Mouse (Mus musculus) inflammation-experienced regulatory T-cells, adult 16 weeks (primary cell): ENCODE data around the gene Gm5089. TPM values are rescaled to one million over a fixed set of nuclear protein-coding genes. Genes with fewer than 3 reads are reported as not detected.

Source experiments
- polyA plus RNA-seq: library from polyadenylated mRNA; unstranded; fragments of 100-300 nt; shearing (Covaris generic); gene quantifications from one replicate; pipeline ENCODE4 v1.2.1, GENCODE M21; 2017

Gene Gm5089
- not detected for polyA plus RNA-seq

DNA sequence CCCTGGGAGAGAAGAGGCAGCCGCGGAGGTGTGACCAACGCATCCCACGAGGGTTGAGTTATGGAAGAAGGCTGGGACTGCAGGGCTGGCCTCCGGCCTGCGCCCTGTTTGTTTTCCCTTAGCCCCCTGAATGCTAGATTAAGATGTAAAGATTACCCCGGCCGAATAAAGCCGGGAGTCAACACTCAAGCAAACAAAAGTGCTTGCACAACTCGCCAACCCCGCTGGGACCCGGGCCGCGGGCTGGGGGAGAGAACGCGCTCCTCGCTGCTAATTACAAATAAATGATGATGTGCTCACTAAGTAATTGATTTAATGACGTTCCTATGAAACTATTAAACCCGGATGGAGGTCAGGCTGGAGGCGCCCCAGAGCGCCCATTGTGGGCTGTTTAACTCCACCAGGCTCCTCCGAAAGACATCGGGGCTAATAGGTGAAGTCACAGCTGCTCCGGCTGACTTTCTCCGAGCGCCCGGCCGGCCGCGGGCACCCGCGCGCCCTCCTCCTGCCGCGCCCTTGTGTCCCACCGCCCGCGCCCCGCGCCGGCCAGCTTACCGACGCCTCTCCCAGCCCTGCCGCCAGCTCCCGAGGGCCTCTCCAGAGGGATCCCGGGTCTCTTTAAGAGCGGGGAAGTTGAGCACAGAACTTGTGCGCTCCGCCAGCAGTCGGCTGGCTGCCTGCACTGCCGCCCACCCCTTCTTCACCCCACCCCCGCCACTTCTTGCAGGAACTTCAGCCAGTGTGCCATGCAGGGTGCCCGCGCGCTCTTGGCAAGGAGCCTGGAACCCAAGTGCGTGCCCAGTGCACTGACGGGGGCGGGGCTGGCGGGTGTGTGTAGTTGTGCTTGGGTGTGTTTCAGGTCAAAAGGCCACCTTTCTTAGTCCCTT lies at the start of gene Gm5089:
Gm5089 (minus strand) TSS at position 620 of the 887 bp plus-strand sequence.

DNA sequence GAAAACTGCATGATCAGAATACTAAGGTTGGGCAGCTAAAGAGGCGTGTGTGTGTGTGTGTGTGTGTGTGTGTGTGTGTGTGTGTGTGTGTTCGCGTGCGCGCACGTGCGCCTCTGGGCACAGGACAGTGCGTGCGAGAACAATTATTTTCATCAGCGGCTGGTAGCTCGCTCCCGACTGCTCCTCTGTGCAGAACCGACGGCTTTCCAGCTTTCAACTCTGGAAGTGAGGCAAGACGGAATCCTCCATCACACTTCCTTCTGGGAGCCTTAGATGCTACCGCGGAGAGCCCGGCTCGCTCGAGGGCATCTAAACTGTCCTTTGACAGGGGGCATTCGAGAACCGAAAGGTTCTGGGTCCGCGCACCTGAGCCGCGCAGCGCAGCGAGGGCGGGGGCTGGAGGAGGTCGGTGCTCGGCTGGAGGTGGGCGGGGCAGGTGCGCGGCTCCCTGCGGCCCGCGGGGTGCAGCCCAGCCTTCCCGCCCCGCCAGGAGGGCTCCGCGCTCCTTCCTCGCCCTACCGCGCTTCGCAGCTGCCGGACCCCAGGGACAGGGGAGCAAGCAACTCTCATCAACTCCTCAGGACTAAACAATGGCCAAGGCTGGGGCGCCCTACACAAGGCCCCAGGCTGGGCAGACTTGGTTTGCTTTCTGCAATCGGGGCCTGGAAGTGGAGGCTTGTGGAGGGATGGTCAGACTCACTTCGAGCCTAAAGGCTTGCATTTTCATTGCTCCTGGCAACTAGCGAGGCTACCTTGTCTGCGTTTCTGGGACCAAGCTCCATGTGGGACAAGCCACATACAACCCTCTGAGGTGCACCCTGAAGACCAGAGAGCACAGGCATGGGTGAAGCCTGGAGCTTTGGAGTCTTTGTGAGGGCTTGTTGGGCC lies 39.8 kb upstream of the Gm5089 start, which contains the start of gene Gm10837:
Gm10837 (plus strand) TSS at position 146 of the 888 bp plus-strand sequence.

DNA sequence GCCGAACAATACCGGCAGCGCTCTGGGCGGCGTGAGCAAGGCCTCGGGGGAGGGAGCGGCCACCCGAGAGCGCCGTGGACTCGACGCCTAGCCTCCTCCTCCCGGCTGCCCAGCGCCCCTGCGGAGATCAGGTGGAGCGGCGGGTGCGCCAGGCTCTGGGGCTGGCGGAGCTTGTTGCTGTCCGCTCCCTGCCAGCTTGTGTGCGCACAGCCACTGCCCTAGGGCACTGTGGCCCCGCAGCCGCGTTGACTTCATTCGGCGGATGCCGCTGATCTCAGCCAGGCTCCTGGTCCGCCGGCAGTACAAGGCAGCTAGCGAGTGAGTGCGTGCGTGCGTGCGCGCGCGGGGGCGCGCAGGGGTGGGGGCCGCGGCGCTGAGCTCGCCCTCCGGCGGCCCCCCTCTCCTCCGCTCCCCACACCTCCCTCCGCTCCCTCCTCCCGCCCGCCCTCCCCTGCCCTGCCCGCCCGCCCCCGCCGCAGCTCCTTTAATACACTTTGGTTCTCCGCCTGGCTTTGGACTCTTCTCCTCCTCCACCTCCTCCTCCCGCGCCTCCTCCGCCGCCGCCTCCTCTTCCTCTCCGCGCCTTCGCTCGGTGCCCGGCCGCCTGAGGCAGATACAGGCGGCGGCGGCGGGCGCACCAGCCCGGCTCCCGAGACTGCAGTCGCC lies 24.1 kb upstream of the Gm5089 start, which contains the start of gene Zic2:
Zic2 (plus strand) TSS at position 545 of the 666 bp plus-strand sequence.

DNA sequence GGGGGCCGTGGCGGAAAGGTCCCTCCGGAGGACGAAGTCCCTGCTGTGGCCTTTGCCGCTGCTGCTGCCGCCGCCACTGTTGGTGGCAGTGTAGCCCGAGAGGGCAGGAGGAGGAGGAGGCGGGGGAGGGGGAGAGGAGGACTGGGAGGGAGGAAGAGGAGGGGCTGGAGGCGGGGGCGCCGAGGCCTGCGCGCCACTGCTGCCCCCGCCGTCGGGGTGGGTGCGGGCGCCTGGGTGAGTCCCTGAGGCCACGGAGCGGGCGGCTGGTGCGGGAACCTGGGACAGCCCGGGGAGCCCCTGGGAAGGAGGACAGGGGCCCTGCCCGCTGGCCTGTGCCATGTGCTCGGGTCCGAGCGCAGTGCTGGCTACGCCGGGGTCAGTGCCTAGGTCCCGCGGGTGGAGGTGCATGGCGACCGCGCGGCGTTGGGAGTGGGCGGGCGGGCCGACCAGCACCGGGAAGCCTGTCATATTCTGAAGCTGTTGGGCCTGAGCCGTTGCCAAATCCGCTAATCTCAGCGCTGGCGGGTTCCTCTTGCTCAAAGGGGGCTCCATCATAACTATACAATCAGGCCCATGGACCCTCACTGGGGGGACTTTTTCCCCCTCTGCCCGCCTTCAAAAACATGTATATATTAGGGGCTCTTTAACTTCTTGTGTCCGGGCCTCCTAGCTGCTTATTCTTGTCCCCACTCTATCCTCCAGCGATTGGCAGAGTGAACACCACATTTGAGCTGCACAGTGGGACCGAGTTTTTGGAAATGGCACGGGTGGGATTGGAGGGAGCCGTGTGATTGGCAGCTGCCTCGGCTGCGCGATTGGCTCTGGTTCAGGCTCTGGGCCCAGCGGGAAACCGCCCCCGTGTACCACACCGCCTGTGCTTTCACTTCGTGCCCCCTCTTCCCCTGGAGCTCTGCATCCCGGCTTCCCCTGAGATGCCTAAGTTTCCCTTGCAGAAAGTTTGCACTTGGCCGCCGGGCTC lies 14.1 kb upstream of the Gm5089 start, which contains the start of gene Zic5:
Zic5 (minus strand) TSS at position 915 of the 979 bp plus-strand sequence.

Other genes starting within 250 kb of the Gm5089 start
- not detected for gene Zic5, start 14.6 kb upstream of the Gm5089 start, polyA plus RNA-seq
- gene Zic2, start 24.3 kb upstream of the Gm5089 start, polyA plus RNA-seq: not detected
- gene Gm10837, start 39.5 kb upstream of the Gm5089 start, polyA plus RNA-seq: not detected
- gene Pcca, start 83.2 kb upstream of the Gm5089 start, polyA plus RNA-seq: 35.8 TPM